Mouse (Mus musculus): ENCODE results near the gene Il2rb.

The Il2rb gene

GRCm38 (mm10) chr15:78520112-78520715 is 25.1 kb upstream of the Il2rb start:
- DNase-seq (ENCODE audit: low spot score) = no peak

- no peak for DNase-seq (ENCODE audit: low spot score)
Observed at GRCm38 (mm10) chr15:78518221-78518620, 23.1 kb upstream of the Il2rb start.

GRCm38 (mm10) chr15:78515759-78516158 is 20.7 kb upstream of the Il2rb start:
- no peak for DNase-seq (ENCODE audit: low spot score)

GRCm38 (mm10) chr15:78514393-78515146 is 19.5 kb upstream of the Il2rb start:
- peak; percentile 87 for DNase-seq (ENCODE audit: low spot score)

GRCm38 (mm10) chr15:78513019-78513418 is 17.9 kb upstream of the Il2rb start:
- DNase-seq (ENCODE audit: low spot score) = no peak

- DNase-seq (ENCODE audit: low spot score) = no peak
Observed at GRCm38 (mm10) chr15:78511951-78512350, 16.9 kb upstream of the Il2rb start.

- DNase-seq (ENCODE audit: low spot score) = no peak
Observed at GRCm38 (mm10) chr15:78510736-78511135, 15.7 kb upstream of the Il2rb start.

- DNase-seq (ENCODE audit: low spot score) = no peak
Observed at GRCm38 (mm10) chr15:78510121-78510576, 15.1 kb upstream of the Il2rb start.

- DNase-seq (ENCODE audit: low spot score) = no peak
Observed at GRCm38 (mm10) chr15:78509297-78509899, 14.3 kb upstream of the Il2rb start.

GRCm38 (mm10) chr15:78508443-78508842 is 13.4 kb upstream of the Il2rb start:
- DNase-seq (ENCODE audit: low spot score) = no peak

GRCm38 (mm10) chr15:78505541-78505940 is 10.5 kb upstream of the Il2rb start:
- DNase-seq (ENCODE audit: low spot score) = no peak

GRCm38 (mm10) chr15:78504816-78505215 is 9.7 kb upstream of the Il2rb start:
- DNase-seq (ENCODE audit: low spot score) = no peak

GRCm38 (mm10) chr15:78504013-78504412 is 8.9 kb upstream of the Il2rb start:
- DNase-seq (ENCODE audit: low spot score) = no peak

GRCm38 (mm10) chr15:78502437-78503132 is 7.5 kb upstream of the Il2rb start:
- no peak for DNase-seq (ENCODE audit: low spot score)

GRCm38 (mm10) chr15:78493401-78494010 is 1.6 kb downstream of the Il2rb start:
- DNase-seq (ENCODE audit: low spot score) = no peak

- DNase-seq (ENCODE audit: low spot score) = no peak
Observed at GRCm38 (mm10) chr15:78491301-78491700, 3.8 kb downstream of the Il2rb start.

GRCm38 (mm10) chr15:78489906-78490305 is 5.2 kb downstream of the Il2rb start:
- DNase-seq (ENCODE audit: low spot score) = no peak

GRCm38 (mm10) chr15:78489248-78489647 is 5.8 kb downstream of the Il2rb start:
- DNase-seq (ENCODE audit: low spot score) = no peak

GRCm38 (mm10) chr15:78487066-78487465 is 8.0 kb downstream of the Il2rb start:
- DNase-seq (ENCODE audit: low spot score) = no peak

GRCm38 (mm10) chr15:78486564-78486963 is 8.5 kb downstream of the Il2rb start:
- DNase-seq (ENCODE audit: low spot score) = no peak

GRCm38 (mm10) chr15:78483311-78483710 is 11.8 kb downstream of the Il2rb start:
- no peak for DNase-seq (ENCODE audit: low spot score)

- DNase-seq (ENCODE audit: low spot score) = no peak
Observed at GRCm38 (mm10) chr15:78482518-78482917, 12.6 kb downstream of the Il2rb start.

All from testis, postnatal 10 days (tissue).